Mouse (Mus musculus): Measurements from ENCODE around the gene Kctd17. TPM values are rescaled to one million over a fixed set of nuclear protein-coding genes. Genes with fewer than 3 reads are reported as not detected.

Gene Kctd17
- polyA plus RNA-seq (2012; rRNA removed): 259 and 385 TPM in 2 replicates

DNA sequence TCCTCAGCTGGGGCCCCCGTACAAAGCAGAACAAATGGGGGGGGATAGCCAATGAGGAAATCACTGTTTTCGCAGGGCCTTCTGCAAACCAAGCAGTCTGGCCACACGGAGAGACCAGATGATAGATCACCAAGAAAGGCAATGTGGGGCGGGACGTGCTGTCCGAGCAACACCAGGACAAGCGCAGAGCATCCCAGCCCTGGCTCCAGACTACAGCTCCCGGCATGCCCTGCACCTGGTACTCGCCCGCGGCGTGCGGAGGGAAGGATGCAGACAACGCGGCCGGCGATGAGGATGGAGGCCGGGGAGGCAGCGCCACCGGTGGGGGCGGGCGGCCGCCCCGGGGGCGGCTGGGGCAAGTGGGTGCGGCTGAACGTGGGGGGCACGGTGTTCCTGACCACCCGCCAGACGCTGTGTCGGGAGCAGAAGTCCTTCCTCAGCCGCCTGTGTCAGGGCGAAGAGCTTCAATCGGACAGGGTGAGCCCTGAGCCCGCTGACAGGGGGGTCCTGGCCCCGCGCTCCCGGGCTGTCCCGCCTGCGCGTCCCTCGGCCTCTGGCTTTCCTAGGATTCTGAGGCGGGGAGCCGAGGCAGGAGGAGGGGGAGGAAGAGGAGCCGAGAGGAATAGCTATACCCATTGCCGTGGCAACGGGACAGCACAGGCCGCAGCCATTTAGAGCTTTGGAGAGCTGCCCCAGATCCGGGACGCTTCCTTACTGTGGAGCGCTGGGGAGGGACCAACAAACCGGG is at the start of gene Kctd17:
Gene Kctd17 (plus strand): TSS at position 174 of the 748 bp plus-strand sequence.
- TF ChIP-seq POLR2A (IDR thresholded peaks at IDR 0.05; ENCODE audit: borderline replicate concordance, extremely low read depth, insufficient read depth, insufficient read length, poor library complexity, severe bottlenecking) (peak; percentile 85), CTCF (IDR thresholded peaks at IDR 0.05; ENCODE audit: borderline replicate concordance, extremely low read depth, insufficient read depth, insufficient read length) (no peak)

DNA sequence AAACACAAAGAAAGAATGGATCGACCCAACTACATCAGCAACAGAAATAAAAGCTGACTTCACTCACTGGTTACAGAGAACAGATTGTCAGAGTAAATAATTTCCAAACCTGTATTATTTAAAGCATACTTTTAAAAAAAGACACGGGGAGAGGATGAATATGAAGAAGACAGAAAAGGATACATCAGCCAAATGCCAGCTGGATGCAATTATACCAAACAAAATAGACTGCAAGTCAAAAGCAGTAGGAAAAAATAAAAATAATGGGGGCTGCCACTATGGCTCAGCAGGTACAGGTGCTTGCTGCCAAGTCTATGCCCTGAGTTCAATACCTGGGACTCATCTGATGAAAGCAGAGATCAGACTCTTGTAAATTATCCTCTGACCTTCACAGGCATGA is 48.2 kb upstream of the Kctd17 start:
- TF ChIP-seq POLR2A (IDR thresholded peaks at IDR 0.05; ENCODE audit: borderline replicate concordance, extremely low read depth, insufficient read depth, insufficient read length, poor library complexity, severe bottlenecking) (no peak), CTCF (IDR thresholded peaks at IDR 0.05; ENCODE audit: borderline replicate concordance, extremely low read depth, insufficient read depth, insufficient read length) (no peak)
- DNase-seq (ENCODE audit: low read depth): no peak

More for the DNA sequence above, at the start of gene Kctd17:
- peak; percentile 85 for DNase-seq (ENCODE audit: low read depth)

DNA sequence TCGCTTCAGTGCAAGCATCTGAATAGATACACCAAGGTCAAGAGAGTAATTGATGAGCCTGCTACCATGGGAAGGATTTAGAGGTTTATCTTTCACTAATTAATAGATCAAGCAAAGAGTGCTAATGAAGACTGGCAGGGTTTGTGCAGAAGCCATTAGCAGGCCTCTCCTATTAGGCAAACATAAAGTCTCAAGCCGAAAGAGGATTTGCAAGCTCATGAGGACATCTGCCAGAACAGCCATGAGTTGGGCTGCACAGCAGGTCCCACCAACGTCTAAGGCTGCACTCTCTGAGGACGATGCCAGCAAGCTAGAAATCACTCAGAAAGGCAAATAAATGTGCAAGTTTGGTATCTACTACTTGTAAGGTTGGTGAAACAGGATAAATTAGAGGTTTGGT is 47.6 kb upstream of the Kctd17 start:
- TF ChIP-seq POLR2A (IDR thresholded peaks at IDR 0.05; ENCODE audit: borderline replicate concordance, extremely low read depth, insufficient read depth, insufficient read length, poor library complexity, severe bottlenecking) (no peak), CTCF (IDR thresholded peaks at IDR 0.05; ENCODE audit: borderline replicate concordance, extremely low read depth, insufficient read depth, insufficient read length) (no peak)
- peak; percentile 67 for DNase-seq (ENCODE audit: low read depth)

GRCm38 (mm10) chr15:78382115-78382514 is 46.2 kb upstream of the Kctd17 start:
- no peak for TF ChIP-seq CTCF (IDR thresholded peaks at IDR 0.05; ENCODE audit: borderline replicate concordance, extremely low read depth, insufficient read depth, insufficient read length)
- DNase-seq (ENCODE audit: low read depth): no peak

GRCm38 (mm10) chr15:78383450-78384219 is 44.7 kb upstream of the Kctd17 start:
- DNase-seq (ENCODE audit: low read depth): peak; percentile 89
- no peak for TF ChIP-seq CTCF (IDR thresholded peaks at IDR 0.05; ENCODE audit: borderline replicate concordance, extremely low read depth, insufficient read depth, insufficient read length)
- no peak for TF ChIP-seq POLR2A (IDR thresholded peaks at IDR 0.05; ENCODE audit: borderline replicate concordance, extremely low read depth, insufficient read depth, insufficient read length, poor library complexity, severe bottlenecking)

GRCm38 (mm10) chr15:78384220-78385116 is 43.9 kb upstream of the Kctd17 start:
- DNase-seq (ENCODE audit: low read depth): peak; percentile 83
- no peak for TF ChIP-seq POLR2A (IDR thresholded peaks at IDR 0.05; ENCODE audit: borderline replicate concordance, extremely low read depth, insufficient read depth, insufficient read length, poor library complexity, severe bottlenecking)
- TF ChIP-seq CTCF (IDR thresholded peaks at IDR 0.05; ENCODE audit: borderline replicate concordance, extremely low read depth, insufficient read depth, insufficient read length): no peak

- no peak for DNase-seq (ENCODE audit: low read depth)
- no peak for TF ChIP-seq CTCF (IDR thresholded peaks at IDR 0.05; ENCODE audit: borderline replicate concordance, extremely low read depth, insufficient read depth, insufficient read length)
- no peak for TF ChIP-seq POLR2A (IDR thresholded peaks at IDR 0.05; ENCODE audit: borderline replicate concordance, extremely low read depth, insufficient read depth, insufficient read length, poor library complexity, severe bottlenecking)
These were observed 42.8 kb upstream of the Kctd17 start for GRCm38 (mm10) chr15:78385564-78385963.

- no peak for DNase-seq (ENCODE audit: low read depth)
- no peak for TF ChIP-seq CTCF (IDR thresholded peaks at IDR 0.05; ENCODE audit: borderline replicate concordance, extremely low read depth, insufficient read depth, insufficient read length)
- TF ChIP-seq POLR2A (IDR thresholded peaks at IDR 0.05; ENCODE audit: borderline replicate concordance, extremely low read depth, insufficient read depth, insufficient read length, poor library complexity, severe bottlenecking): no peak
These were observed 37.5 kb upstream of the Kctd17 start for GRCm38 (mm10) chr15:78390855-78391254.

DNA sequence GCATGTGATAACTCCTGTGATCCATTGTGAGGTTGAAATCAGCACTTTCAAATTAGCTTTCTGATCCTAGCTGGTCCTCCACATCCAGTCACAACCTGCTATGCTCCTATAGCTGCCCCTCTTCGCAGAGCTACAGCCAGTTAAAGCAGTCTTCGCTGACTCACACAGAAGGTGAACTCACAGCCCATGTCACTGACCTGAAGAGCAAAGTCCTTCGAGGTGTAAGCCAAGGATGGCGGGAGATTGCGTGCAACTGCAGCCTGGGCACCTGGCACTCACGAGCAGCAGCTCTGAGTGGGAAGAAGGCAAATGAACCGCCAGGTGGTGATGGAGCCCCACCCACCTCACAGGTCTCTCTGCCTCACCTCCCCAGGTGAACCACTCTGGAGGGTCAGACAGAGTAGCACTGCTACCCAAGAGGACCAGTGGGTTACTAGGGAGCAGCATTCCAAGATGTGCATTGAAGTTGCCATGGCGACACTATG is 32.8 kb upstream of the Kctd17 start, which contains the start of gene Tex33:
Gene Tex33 (minus strand): TSS at position 435 of the 485 bp plus-strand sequence.
- TF ChIP-seq CTCF (IDR thresholded peaks at IDR 0.05; ENCODE audit: borderline replicate concordance, extremely low read depth, insufficient read depth, insufficient read length) (no peak), POLR2A (IDR thresholded peaks at IDR 0.05; ENCODE audit: borderline replicate concordance, extremely low read depth, insufficient read depth, insufficient read length, poor library complexity, severe bottlenecking) (no peak)
- no peak for DNase-seq (ENCODE audit: low read depth)

DNA sequence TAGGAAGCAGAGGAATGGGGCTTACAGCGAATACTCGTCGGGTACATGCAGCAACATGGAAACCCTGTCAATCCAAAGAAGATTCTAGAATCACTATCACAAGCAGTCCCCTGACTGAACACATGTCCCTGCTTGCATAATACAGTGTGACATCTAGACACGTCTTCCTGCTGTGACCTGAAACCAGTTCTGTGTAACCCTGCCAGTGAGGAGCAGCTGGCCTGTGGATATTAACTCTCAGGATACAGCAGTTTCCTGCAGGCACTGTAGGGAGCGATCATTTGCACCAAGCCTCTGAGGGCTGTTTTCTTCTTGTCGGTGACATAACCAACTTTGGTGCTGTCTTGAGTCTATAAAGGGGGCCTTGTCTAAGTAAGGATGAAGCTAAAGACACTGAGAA is 27.0 kb upstream of the Kctd17 start:
- no peak for TF ChIP-seq POLR2A (IDR thresholded peaks at IDR 0.05; ENCODE audit: borderline replicate concordance, extremely low read depth, insufficient read depth, insufficient read length, poor library complexity, severe bottlenecking)
- no peak for TF ChIP-seq CTCF (IDR thresholded peaks at IDR 0.05; ENCODE audit: borderline replicate concordance, extremely low read depth, insufficient read depth, insufficient read length)
- DNase-seq (ENCODE audit: low read depth): no peak

DNA sequence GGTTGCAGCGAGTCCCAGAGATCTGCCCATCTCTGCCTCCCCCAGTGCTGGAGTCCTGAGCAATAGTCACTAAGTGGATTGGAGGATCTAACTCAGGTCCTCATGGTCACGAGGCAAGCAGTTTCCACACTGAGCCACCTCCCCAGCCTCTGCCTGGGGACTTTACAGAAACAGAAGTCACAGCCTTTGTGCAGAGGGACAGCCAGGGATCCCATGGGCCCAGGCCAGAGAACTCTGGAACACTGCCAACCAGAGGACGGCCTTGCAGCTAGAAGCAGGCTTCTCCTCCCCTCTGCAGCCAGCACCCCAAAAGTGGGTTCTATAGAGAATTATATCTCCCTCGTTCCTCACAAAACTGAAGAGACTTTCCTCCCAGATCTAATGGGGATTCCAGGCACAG is 26.4 kb upstream of the Kctd17 start:
- peak; percentile 50 for DNase-seq (ENCODE audit: low read depth)
- TF ChIP-seq CTCF (IDR thresholded peaks at IDR 0.05; ENCODE audit: borderline replicate concordance, extremely low read depth, insufficient read depth, insufficient read length): no peak
- TF ChIP-seq POLR2A (IDR thresholded peaks at IDR 0.05; ENCODE audit: borderline replicate concordance, extremely low read depth, insufficient read depth, insufficient read length, poor library complexity, severe bottlenecking): no peak
